Mouse (Mus musculus): ENCODE results near the gene Mak.

Mak gene

GRCm38 (mm10) chr13:41079421-41079780, at the start of gene Mak:
Mak (minus strand) TSS chr13:41079706.
- peak; percentile 75 to 81 for DNase-seq

DNA sequence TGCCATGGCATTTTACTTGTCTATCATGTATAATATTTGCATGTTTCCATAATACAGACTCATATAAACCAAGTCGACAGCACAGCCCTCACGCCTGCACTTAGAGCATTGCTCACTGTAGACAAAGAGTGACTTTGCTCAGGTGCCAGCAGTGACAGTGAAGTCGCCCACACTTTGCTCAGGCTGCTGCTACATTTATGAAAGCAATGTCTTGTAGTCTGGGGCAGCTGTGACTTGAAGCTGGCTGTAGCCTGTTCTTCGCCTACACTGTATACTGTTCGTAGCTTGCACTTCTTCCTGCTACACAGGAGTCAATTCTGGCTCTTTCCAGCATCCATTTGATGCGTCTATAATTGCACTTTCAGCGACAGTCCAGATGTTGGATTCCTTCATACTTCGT, 49.6 kb upstream of the Mak start:
- no peak for DNase-seq

- no peak for DNase-seq
Observed at GRCm38 (mm10) chr13:41128326-41128725, 48.8 kb upstream of the Mak start.

DNA sequence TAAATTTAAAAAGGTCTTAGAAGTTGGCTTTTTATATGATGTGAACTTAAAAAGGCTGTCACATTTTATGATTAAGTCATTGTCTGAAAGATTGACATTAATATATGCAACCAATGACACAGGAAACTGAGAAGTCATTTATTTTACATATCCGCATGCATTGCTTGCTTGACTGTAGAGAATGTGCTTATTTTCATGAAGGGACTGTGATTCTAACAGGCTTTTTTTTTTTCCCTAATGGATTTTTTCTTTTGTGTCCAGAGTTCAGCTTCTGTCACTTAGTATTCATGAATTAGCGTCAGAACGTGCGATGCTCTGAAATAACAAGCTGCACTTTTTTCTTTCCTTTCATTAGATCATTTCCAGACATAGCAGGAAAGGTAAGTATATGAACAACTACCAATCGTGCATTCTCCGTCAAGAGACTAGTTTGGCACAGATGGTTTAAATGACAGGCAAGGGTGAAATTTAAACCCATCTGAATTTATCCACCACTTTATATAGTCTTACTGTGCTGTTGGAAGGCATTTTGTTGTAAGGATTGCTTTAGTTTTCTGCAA, 44.2 kb upstream of the Mak start:
- no peak for DNase-seq

DNA sequence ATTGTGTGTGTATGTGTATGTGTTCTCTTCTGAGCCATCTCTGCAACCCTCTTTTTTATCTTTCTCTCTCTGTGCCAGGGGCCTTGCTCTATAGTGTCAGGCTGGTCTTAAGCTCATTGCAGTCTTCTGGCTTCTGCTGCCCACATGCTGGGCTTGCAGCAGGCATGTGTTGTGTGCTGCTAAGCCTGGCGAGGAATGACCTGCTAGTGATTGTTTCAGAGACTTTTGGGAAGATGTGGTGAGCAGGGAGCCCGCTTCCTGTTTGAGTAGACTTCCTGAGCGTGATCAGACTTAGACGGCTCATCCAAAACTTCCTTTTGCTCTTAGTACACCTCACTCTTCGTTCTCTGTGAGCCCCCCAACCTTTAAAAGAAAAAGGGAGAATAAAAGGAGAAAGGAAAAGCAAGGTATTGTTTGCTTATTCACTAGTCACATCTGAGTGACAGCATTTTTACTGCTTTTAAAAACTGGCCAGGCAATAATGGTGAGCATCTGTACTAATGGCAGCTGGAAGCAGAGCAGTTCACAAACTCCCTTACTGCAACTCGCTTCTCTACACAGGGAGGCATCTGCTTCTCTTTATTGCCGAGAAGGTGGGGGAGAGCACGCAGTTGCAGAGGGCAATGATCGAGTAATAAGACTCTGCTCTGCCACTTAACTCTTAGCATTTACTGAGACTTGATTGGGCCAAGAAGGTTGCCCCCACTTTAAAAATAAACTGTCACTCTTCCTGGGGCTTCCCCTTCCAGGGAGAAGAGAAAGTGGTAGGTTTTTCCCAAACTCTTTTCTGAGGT, 39.8 kb upstream of the Mak start:
- no peak for DNase-seq

GRCm38 (mm10) chr13:41113940-41114339, 34.4 kb upstream of the Mak start, which contains the start of gene Sycp2l:
Sycp2l (plus strand) TSS chr13:41114307.
- no peak for DNase-seq

DNA sequence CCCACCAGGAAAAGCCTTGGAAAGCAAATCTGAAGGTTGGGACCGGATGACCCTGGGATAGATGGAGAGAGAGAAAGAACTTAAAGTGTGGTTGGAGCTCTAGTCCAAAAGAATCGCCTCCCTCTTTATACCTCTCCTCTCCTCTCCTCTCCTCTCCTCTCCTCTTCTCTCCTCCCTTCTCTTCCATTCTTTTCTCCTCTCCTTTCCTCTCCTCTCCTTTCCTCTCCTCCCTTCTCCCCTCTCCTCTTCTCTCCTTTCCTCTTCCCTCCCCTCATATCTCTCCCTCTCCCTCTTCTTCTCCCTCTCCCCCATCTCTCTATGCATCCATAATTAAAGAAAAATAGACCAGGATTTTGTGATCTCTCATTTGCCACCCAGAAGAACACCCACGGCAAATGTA, 31.4 kb upstream of the Mak start, which contains the start of gene Gcm2:
Gene Gcm2 (minus strand): TSS at position 101 of the 400 bp plus-strand sequence.
- no peak for DNase-seq

GRCm38 (mm10) chr13:41105541-41105940, 26.0 kb upstream of the Mak start:
- DNase-seq, result no peak

DNA sequence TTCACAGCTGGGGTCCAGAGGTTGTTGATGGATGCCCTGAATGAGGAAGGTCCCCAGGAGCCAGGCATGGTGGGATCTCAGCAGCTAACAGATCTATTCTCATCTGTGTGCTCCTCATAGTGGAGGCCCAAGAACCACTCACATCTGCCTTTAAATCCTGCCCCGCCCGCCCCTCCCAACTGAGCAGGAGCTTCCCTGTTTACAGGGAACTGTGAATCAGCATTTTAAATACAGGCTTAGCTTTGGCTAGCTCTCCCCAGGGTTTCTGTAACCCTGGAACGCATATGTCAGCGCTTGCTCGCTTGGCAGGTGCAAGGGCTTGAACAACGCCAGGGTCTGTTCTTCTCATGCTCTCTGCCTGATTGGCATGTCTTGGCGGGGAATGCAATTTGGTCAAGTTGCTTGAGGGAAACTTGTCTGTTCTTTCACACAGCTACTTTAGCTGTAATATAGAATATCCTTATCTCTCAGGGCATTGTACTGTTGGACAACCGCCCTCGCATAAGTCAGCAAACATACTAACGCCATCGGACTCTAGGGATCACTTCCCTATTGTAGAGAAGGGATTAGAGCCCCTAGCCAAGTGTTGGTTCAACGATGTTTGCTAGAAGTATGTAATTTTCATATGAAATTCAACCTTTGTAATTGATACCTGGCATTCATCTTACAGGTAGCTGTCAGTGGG, 24.5 kb upstream of the Mak start:
- no peak for DNase-seq

DNA sequence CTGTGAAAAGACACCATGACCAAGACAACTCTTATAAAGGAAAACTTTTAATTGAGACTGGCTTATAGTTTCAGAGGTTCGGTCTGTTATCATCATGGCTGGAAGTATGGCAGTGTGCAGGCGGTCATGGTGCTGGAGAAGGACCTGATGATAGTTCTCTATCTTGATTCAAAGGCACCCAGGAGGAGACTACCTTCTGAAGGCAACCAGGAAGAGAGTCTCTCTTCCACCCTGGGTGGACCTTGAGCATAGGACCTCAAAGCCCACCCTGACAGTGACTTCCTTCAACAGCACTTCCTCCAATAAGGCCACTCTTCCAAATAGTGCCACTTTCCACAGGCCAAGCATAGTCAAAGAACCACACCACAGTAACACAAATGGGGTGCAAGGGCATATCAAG, 20.5 kb upstream of the Mak start:
- no peak for DNase-seq

DNA sequence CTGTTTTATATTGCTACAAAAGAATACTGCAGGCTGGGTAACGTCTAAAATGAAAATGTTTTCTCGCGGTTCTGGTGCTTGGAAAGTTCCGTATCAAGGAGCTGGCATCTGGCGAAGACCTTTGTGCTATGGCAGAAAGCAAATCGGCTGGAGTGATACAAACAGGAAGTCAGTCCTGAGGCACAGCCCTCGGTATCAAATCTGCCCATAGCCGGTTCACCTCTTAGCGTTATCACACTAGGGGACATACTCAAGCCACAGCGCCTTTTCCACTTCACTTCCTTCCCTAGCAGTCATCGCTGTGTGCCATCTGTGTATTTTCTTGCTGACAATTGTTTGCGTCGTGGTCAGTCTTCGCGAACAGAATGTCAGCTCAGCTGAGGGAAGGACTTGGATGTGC, 18.8 kb upstream of the Mak start:
- no peak for DNase-seq

GRCm38 (mm10) chr13:41097324-41098058, 18.0 kb upstream of the Mak start:
- DNase-seq, result peak; percentile 48 to 51

GRCm38 (mm10) chr13:41094160-41094559, 14.7 kb upstream of the Mak start:
- DNase-seq, result no peak

- no peak for DNase-seq
Observed at GRCm38 (mm10) chr13:41091271-41091670, 11.8 kb upstream of the Mak start.

- DNase-seq, result no peak
Observed at GRCm38 (mm10) chr13:41088746-41089145, 9.2 kb upstream of the Mak start.

- no peak for DNase-seq
Observed at GRCm38 (mm10) chr13:41085140-41085539, 5.6 kb upstream of the Mak start.

DNA sequence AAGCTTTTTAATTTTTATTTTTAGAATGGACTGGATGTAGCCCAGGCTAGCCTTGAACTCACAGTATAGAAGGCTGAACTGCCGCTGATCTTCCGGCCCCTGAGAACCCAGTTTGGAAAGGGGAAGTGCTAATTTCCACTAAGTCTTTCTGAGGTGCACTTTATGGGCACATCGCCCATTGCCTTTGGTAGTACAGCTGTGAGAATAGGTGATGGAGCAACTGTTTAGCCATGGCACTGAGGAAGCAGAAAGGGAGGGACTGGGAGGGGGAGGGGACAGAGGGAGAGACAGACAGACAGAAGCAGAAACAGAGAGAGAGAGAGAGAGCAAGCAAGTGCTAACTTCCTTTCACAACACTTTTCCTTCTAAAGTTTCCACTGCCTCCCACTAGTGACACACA, 5.0 kb upstream of the Mak start:
- DNase-seq, result no peak

DNA sequence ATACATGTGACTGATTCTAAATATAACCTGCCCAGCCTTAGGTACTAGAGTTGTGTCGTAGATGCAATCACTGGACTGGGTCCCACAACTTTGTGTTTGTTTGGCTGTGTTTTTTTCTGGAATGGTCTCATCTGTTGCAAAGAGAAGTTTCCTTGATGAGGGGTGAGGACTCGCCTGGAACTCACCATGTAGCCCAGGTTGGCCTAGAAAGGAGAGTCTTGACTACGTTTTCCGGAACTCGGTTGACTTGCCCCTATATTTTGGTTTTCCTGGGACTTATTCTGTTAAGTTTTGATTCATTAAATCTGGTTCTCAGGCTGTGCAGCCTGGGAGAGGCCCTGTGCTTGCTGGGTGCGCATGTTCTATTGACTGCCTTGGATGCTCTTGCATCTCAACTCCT, 1.2 kb upstream of the Mak start:
- no peak for DNase-seq

DNA sequence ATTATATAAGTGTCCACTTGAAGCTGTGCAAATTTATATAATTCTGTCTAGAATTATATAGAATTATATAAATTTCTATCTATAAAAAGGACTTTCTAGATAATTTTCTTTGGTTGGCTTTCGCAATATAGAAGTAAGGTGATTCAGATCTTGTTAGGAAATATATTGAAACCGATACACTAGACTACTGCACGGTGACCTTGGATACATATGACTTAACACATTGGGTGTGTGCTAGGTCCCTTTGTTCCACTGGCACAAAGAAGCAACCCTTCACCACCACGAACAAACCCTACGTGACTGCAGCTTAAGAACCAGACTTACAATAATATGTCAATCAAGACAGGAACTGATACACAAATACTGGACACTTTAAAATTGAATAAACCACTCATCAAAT, 353 bp upstream of the Mak start:
- no peak for DNase-seq

DNA sequence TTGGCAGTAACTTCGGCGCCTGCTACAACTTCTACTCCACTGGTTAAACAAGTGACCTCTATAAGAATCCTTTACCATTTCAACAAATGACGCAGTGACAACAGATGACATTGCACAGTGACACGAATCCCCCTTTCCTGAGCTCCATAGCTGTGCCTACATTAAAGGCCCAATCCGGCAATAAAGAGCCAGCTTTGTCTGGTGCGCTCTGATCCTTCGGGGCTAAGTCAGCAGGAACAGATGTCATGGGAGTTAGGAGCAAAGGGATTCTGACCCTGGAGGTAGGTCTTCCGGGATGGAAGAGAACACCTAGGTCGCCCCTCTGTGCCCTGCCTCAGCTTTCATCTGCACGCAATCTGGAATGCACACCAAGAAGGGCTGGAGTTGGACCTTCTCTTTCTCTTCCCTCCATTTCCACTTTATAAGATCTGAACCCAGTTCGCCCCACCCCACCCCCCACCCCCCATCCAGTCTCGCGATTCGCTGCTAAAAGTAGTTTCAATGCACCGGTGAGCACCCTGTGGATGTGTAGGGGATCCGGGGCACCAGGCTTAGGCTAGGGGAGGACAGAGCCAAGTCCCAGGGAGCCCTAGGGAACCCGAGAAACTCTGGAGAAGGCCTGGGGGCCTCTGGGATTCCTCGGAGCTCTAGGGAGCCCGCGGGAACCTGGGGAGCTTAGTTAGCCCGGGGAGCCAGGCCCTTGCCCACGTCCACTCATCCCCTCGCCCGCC, 651 bp downstream of the Mak start:
- peak in 1 of 2 experiments; percentile 6 for DNase-seq

DNA sequence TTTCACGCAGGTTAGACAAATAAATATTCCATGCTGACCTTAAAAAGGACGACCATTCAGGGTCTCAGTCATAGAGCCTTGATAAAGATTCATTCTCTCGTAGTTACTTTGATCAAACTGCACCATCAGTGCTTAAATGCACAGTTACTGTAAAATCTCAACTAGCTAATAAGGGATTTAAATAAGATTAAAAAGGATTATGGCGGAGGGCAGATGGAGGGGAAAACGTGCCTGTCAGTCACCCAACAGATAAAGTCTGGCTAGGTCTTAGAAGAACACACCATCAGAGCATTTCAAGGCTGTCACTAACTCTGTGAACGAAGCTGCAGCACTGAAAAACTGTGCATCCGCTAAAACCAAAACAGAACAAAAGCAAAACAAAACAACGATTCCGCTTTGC, 1.6 kb downstream of the Mak start:
- DNase-seq, result no peak

DNA sequence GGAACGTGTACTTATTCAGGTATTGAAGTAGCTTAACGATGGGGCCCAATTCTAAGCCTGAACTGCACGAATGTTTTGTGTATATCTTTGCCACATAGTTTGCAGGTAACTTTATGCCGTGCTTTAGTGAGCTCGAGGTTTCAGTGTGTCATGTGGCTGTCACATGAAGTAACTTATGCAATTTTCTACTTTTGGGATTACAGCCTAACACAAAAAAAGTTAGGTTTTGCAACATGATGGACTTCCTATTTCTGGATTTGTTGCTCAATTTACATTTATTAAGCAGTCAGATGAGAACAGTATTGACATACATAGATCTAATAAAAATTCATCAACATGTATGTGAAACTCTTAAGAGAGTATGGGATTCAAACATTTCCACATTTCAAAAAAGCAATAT, 5.7 kb downstream of the Mak start:
- DNase-seq, result no peak

DNA sequence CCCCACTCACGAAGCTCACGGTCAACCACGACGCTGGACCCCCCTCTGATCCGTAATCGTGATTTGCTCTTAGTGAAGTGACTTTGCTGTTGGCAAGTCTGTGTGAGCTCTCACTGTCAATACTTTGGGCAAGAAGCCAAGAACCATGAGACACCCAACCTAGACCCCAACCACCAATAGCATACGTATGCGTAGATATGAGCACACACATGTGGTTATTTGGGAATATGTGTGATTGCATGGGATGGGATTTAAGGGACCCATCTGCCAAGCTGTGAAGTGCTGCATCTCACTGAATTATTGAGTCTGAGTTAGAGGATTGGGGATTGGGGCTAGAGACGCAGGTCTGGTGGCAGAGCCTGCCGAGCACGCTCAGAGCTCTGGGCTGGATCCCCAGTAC, 7.9 kb downstream of the Mak start:
- DNase-seq, result no peak

Data from lung, adult 18-20 months (tissue).